Mouse (Mus musculus) frontal cortex, adult (tissue): ENCODE data around the gene Napb.
"Not testable (repeated sequence)": the region's sequence is repeated elsewhere in the genome, so short reads cannot be mapped to it uniquely, and the experiment has no call there.

Experiments used
- ATAC-seq: cut with Nextera tagmentation; 2 replicates; pipeline ENCODE4 v1.9.2; 2017; ENCODE audit warnings: mild to moderate bottlenecking, moderate library complexity, mixed read lengths; ENCODE audit not compliant: low TSS enrichment

Napb gene

DNA sequence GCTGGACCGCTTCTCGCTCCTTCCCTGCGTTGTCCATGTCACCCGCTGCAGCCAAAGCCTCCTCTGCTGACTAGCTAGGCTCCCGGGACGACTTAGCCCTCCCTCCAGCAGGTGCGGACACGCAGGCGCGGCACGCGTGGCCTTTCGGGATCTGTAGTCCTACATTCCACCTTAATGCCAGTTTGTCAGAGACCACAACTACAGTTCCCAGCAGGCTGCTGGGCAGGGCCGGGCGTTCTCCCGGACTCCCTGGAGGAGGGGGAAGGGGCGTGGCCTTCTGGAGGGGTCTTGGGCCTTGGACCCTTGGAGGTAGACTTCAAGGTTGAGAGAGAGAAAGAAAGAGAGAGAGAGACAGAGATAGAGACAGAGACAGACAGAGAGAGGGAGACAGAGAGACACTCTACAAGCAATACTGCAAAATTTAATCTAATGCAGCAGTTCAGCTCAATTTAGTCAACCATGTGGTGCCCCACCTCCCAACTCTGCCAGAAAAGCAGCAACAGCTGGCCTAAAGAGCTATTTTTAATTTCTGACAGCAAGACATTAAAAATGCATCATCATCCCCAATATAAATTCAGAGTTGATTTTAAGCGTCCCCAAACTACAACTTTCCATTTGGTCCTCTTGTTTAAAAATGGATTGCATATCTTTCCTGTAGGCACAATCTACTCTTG is at the start of gene Napb:
TSS of gene Napb (minus strand) at position 141 of the 674 bp plus-strand sequence.
- ATAC-seq = peak; percentile 92

DNA sequence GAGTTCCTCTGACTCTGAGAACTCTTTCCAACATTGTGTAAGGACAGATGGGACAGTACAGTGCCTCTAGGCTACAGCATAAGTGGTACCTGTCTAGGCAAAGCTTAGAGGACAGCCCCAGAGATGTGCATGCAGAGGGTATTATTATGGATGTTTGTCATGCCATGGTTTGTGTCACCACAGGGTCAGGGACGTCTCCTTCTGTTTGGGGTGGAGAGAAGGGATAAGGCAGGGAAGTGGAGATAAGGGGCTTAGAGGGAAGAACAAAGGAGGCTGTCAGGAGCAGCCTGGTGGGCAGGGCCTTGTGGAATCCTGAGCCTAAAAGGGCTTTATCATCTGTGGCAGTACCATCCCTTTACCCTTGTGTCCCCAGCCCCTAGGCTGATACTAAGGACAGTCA is 49.4 kb upstream of the Napb start, which contains the start of gene 8030411F24Rik:
TSS of gene 8030411F24Rik (plus strand) at position 301 of the 400 bp plus-strand sequence.
- no peak for ATAC-seq

DNA sequence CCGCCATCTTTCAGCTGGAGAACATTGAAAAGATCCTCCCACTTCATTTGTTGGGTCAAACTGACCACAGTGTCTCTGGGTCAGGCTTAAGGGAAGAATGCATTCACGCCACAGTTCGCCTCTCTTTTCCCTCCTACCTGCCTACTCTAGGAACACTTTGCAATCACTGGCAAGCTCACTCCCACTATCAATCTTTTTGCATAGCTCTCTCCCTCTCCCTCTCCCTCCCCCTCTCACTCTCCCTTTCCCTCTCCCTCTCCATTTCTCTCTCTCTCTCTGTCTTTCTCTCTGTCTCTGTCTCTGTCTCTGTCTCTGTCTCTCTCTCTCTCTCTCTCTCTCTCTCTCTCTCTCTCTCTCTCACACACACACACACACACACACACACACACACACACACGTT is 39.1 kb upstream of the Napb start, which contains the start of gene Cst11:
TSS of gene Cst11 (minus strand) at position 101 of the 400 bp plus-strand sequence.
- not testable (repeated sequence) for ATAC-seq

DNA sequence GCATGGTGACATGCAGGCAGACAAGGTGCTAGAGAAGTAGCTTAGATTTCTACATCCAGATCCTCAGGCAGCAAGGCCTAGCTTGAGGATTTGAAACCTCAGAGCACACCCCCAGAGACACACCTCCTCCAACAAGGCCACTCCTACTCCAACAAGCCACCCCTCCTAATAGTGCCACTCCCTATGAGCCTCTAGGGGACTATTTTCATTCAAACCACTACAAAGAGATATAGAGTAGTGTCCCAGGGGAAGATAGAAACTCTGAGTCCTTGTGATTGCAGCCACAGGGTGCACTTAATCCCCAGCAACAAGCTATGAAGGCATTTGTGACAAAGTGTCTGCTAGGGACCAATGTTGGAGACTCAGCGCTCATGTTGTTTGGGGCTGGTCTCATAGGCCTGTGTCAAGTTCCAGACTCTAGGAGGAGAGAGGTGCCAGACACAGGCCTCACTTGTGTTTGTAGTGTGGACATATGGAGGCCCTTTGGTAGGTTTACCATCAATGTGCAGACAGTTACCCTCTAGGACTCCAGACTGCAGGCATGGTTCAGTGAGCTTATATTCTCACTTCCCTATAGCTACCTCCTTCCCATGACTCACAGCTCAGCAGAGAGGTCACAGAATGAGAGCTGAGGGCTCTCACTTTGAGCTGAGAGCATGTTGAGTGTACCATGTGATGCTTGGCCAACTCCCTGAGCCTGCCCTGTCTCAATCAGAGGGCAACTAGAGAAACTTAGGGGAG is 31.6 kb upstream of the Napb start:
- ATAC-seq = no peak

DNA sequence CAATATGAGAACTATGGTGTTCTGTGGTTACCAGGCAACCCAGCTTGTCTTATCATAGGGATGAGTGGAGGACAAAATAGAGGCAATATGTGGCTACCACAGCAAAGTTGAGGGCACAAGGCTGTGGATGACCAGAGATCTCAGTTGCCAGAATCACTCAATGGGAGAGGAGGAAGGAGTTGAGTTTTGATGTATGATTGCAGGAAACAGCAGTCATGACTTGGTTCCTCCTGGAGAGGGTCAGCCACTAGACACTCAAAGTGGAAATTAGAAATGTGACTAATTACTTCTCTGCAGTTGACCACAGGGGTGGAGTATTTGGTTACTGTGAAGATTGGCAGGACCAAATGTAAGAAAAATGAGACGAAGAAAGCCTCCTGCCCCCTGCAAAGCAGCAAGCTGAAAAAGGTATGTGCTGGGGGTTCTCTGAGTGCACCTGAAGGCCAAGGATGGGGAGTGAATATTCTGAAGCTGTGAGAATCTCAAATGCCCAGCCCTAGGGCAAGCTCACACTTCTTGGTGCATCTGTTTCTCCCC is 22.1 kb upstream of the Napb start:
- ATAC-seq = no peak

DNA sequence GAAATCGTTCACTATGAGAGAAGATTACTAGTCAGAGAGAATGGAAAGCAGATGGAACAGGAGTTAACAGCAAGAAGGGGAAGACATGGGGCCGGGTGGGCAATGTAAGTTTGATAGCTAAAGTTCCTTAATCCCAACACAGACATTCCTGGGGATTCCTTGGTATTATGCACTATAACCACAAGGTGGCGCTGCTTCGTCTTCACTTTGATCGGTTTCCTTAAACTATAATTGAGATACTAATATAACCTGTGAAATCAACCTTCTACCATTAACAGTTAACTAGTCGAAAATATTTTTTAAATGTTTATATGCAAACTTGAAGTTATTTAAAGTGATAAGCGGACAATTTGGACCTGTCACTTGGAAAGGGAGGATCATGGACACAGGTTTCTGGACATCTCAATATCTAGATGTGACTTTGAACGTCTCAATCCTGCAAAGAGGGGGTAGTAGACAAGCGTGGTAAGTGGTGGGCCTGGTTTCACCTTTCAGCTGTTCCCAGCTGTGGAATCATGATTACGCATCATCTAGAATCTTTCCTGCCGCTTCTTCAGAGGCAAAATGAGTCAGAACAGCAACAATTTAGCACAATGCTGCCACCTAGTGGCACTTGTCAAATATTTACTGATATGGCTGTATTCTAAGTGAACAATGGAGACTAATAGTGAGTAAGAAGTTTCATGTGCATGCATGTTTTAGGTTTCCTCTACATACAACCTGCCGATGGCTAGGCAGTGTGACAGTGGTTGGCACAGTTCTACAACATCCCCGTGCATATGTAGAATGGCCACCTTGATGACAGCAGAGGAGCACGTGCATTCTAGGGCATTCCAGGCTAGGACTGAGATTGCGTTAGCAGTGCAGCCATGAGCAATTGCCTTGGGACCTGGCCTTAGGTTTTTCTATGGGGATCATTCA is 19.9 kb upstream of the Napb start:
- peak; percentile 95 for ATAC-seq

DNA sequence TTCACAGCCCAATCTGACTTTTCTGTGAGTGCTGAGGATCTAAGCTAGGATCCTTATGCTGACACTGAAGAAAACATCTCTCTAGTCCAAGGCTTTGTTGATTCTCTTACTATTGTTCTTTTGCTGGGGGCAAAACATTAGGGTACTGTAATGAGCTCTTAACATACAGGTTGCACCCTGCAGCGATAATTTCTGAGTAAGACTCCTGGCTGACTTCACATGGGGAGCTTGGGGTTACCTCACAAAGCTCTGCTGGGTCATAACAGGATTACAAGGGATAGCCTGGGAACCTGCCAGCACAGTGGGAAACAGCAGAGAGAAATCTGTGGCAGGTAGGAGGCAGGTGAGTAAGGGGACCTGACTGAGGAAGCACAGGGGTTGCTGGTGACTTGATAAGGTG is 17.8 kb upstream of the Napb start, which contains the start of gene Cstl1:
TSS of gene Cstl1 (plus strand) at position 301 of the 400 bp plus-strand sequence.
- ATAC-seq = no peak

DNA sequence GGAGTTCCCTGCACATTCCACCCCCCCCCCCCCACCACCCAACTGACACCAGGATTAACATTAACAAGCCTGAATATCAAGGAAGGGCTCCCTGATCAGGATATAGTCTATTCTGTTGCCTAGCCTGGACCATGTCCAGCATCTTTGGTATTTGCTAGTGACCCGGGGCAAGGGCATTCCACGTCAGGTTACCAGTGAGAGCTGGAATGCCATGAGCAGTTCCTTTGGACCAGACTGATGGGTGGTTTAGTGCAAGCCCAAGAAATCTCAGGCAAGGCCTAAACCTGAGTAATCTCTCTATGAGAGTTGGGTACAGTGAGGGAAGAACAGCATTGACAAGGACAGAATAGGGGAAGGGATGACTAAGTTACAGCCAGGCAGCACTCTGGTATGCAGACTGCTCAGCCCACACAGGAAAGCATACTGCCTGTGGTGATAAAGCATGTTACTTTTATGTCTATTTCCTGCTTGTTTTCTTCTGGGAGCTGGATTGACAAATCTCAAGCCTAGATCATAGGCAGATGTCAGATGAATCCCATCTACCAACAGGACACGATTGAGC is 11.7 kb upstream of the Napb start:
- peak; percentile 89 for ATAC-seq

DNA sequence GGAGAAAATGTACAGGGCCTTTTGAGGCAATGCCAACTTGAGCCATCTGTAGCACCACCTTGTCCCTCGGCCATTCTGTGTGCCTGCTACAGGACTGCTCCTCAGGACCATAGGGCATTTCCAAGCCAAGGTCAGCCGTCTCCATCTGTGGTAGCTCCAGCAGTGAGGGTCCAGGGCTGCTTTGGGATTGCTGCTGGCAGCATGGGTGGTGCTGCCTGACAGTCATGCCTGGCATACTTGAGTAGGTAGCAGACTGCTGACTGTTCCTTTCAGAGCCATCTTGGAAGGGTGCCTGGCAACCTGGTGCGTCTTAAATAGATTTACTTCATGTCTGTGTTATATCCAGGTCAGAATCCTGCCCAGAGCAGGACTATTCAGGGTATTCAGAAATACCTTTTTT is 10.7 kb upstream of the Napb start:
- peak; percentile 96 for ATAC-seq

DNA sequence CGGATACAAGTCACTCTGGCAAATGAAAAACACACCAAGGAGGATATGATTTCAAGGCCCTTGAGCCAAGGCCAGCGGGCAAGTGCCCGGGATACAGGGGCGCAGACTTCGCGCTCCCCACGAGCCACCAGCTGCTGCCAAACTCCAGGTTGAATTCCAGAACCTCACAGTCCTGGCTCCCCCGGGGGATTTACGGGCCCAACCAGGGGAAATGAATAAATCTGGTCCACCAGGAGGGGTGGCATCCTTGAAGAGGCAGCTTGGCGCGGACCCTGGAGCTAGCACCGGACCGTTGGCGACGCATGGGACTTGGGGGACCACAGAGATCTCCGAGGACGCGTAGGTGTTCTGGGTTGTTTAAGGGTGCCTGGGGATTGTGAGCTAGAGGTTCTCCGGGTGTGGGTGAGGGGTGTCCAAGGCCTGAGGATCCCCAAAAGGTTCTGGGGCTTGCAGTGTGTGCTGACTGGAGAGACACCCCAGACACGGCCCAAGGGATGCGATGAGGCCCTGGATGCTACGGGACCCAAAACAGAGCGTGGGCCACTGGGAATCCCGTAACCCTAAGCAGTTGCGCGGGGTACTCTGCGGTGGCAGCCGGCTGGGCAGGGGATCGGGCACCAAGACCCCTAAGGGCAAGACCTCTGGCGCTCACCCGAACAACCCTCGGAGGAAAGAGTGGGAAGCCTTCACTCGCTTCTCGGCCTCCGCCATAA is 497 bp downstream of the Napb start:
- ATAC-seq = peak; percentile 33

DNA sequence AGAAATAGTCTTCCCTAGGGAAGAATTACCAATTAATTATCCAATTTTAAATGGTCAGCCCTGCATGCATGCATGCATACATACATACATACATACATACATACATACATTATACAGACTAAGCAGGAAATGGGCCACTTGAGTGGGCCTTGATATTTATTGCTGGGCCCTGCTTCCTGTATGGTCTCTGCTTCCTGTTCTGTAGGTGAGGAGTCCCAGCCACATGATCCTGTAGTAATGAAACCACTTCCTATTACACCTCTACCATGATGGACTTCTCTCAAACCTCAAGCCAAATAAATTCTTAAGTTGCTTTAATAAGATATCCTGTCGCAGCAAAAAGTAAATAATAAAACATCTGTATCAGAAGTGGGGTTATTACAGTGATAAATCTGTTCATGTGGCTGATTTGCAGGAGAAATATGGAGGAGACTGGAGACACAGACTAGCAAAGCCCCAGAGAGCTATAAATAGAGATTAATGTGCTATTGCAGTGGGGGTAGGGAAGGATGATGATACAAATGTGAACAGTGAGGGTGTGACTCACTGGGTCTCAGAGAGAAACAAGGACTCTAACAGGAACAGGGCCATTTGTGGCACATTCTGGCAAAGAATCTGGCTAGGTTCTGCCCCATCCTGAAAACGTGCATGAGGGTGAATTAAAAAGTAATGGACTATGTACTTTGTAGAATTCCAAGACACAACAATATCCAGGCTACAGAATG is 12.8 kb downstream of the Napb start:
- no peak for ATAC-seq

DNA sequence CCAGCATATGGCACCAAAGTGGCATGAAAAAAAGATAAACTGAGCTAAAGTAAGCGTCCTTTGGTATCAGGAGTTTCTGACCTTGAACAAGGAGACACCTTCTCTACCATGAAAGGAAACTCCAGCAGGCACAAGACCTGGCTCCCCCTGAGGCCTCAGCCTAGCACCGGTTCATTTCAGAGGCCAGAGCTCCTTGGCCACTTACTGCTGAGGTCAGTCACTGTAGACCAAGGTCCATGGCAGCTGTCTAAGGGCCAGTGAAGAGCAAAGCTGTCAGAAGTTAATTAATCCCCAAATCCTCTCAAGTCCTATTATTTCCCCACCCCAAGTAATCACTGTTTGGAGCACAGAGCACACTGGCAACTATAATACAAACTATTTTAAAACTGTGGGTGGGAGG is 15.2 kb downstream of the Napb start:
- ATAC-seq = peak; percentile 25; the same call in 1 of the 2 replicates

DNA sequence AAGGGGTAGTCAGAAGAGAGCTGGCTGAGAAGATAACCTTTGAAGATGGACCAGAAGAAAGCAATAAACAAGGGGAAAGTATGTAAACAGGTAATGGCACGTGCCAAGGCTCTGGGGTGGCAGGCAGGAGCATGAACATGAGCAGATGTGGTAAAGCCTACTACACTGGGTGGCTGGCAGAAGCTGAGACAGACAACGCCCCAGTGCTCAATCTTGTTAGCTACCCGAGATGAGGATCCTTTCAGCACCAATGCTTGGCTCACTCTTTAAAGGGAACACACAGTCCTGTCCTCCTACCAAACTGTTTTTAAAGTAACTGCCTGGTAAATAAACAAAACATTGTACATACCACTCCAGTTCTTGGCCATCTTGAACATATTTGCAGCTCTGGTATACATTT is 19.9 kb downstream of the Napb start:
- no peak for ATAC-seq

DNA sequence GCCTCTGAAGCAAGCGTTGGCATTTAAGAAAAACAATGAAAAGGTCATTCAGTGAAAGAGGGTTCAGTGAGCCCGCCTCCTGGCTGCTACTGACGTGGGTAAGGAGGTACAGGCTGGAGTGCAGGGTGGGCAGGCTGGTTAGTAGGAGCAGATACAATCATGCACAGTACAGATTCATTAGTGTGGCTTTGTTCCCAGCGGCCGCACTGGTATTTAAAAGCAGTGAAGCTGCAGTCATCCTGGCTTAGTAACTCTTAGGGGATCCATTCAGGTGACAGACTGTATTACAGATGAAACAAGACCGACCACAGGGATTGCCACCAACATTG is 25.1 kb downstream of the Napb start:
- no peak for ATAC-seq

DNA sequence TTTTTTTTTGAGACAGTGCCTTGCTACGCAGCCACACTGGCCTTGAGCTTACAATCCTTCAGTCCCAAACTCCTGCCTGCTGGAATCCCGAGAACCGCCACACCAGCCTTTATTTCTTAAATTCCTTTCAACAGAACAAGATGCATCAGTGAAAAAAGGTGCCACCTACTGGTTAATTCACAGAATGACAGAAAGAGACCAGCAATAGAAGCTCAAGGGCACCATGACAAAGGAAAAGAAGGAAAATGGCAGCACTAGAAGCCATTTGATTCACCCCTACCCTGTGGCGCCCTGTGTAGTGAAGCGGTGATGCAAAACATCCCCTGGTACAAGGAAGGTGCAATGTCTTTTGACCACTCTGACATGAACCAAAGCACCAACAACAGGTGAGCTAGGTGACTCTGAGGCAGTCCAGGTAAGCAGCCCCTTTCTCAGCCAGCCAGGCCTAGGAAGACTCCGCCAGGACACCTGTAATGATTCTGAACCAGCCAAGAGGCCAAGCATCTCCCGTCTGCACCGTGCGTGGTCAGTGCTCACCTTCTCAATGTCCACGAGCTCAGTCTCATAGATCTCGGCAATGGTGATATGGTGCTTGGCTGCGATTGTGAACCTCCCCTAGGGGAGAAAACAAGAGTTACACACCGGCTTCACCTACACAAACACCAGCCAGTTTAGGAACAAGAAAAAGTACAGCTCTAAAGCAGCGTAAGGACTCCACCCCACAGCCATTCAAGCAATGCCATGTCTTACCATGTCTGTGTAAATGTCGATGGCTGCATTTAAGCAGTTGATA is 25.7 kb downstream of the Napb start:
- ATAC-seq = peak; percentile 71

DNA sequence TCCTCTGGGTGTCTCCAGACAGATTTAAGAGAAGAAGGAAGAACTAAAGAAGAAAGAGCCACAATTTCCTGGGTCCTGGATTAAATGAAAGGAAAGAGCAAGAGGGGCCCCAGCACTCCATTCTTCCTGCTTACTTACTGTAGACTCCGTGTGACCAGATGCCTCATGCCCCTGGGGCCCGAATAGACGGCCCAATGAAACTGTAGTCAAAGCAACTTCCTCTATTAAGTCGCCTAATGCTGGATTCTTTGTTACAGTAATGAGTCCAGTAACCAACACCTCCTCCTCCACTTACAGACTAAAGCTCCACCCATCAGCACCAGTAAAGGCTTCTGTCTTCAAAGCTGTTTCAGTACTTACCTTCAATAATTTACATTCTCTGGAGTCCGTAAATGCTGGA is 33.7 kb downstream of the Napb start:
- no peak for ATAC-seq

DNA sequence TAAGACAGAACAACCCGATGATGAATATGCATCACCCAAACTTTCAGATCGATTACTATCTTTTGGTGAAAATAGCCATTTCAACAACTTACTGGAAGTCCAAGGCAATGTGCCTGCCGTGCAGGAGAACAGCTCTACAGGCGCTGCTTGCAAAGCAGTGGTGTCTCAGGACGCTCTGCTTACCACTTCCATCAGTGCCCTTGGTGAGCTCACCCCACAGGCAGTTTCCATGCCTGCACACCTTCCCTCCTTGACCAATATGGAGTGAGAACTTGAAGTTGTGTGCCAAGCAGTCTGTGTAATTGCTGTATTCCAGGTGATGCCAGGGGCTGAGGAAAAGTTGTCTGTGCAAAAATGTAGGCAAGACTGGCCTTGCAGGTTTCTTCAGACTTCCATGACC is 41.5 kb downstream of the Napb start:
- ATAC-seq = 0 out of 2 replicates have a peak, but pooled peaks have one; percentile 4

DNA sequence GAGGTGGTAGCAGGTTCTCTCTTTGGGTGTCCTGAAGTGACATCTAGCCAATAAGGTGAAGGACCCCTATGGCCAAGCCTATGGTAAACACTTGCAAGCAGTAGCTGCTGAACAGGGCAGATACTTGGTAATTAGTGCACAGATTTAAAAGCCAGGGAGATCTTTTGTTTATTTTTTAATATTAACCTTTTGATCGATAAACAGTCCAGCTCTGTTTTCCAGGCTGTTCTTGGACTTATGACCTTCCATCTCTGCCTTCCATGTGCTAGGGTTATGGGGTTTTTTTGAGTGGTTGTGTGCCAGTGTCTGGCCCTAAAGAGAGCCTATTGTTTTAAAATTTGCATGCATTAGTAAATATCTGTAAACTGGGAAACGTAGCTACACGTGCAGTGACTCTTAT is 42.0 kb downstream of the Napb start:
- ATAC-seq = no peak

DNA sequence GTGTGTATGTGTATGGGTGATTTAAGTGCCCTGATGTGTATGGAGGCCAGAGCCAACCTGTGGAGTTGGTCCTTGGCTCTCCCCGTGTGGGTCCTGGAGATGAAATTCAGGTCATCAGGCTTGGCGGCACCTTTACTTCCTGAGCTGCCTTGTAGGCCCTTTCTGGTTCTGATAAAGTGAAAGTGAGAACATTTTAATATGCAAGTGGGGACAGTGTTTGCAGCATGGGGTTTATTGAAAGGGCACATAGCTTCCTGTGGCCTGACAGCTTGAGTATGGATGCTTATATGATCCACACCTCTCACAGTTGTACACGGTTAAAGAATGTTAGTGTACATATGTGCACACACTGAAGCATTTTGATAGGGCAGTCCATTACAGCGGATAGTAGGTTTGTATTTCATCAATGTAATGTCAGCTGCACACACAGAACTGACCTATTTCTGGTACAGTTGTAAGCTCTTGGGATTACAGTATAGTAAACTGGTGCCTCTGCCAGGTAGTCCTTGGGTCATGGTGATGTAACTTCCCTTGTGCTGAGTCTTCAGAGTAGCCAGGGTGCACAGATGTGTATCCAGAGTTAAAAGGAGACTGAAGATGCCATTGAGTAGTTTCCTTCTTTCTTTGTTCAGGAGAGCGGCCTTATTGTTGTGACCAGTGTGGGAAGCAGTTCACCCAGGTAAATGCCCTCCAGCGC is 42.7 kb downstream of the Napb start:
- ATAC-seq = no peak
